Mouse (Mus musculus) neutrophil, adult 65 days (primary cell): ENCODE results near the gene Znhit3. TPM values are rescaled to one million over a fixed set of nuclear protein-coding genes. Genes with fewer than 3 reads are reported as not detected.

Experiments used
- total RNA-seq: library from RNA; stranded (reverse); gene quantifications from 2 replicates; pipeline ENCODE4 v1.2.4, GENCODE M21; 2023

Gene Znhit3
- 9.7 and 13.4 TPM in 2 replicates for total RNA-seq

GRCm38 (mm10) chr11:84916053-84916702 is at the start of gene Znhit3:
Gene Znhit3, minus strand, starts transcription at chr11:84916366.

GRCm38 (mm10) chr11:84957591-84958270 is 41.6 kb upstream of the Znhit3 start, which contains the start of gene Car4:
Gene Car4, plus strand, starts transcription at chr11:84957786.

GRCm38 (mm10) chr11:84879772-84880464 is 36.2 kb downstream of the Znhit3 start, which contains the start of the genes Myo19 and Pigw:
Gene Myo19, plus strand, starts transcription at chr11:84880148.
Gene Pigw, minus strand, starts transcription at chr11:84880285.

GRCm38 (mm10) chr11:84870337-84871043 is 45.7 kb downstream of the Znhit3 start, which contains the start of gene Ggnbp2:
Gene Ggnbp2, minus strand, starts transcription at chr11:84870817.

Other genes with a start within 250 kb of the Znhit3 start
- gene Mrm1, start 96.9 kb downstream of the Znhit3 start, total RNA-seq = 3.2 and 5.7 TPM in 2 replicates
- gene Dhrs11, start 87.4 kb downstream of the Znhit3 start, total RNA-seq = 28.5 and 36.3 TPM in 2 replicates
- gene Ggnbp2, start 45.5 kb downstream of the Znhit3 start, total RNA-seq = 148 and 178 TPM in 2 replicates
- 1.6 and 1.8 TPM in 2 replicates for gene Myo19, start 36.2 kb downstream of the Znhit3 start, total RNA-seq
- 1.0 and 1.5 TPM in 2 replicates for gene Pigw, start 36.1 kb downstream of the Znhit3 start, total RNA-seq
- gene Car4, start 41.4 kb upstream of the Znhit3 start, total RNA-seq = not detected in 2 replicates
- 73.0 and 118 TPM in 2 replicates for gene Usp32, start 223.8 kb upstream of the Znhit3 start, total RNA-seq